ENCODE assay signal across 19 mouse cellular contexts in genomic region chr4:155465607-155466006, GRCm38 (mm10). TPM values are rescaled to one million over a fixed set of nuclear protein-coding genes. Genes with fewer than 3 reads are reported as not detected.
"Had no signal": no experiment of that assay in that cellular context is flagged by ENCODE, and none has a peak within 500 bp of the region (broad histone marks: within the 10 kb centered on the region; RNA-seq: fewer than 3 reads in every experiment).

No protein-coding gene starts in this region.

- H3K4me1 ChIP-seq: neural tube, embryonic 15.5 days had no signal

- H3K36me3 ChIP-seq: neural tube, embryonic 13.5 days; neural tube, embryonic 15.5 days; stomach, embryonic 15.5 days had no signal

- H3K27ac ChIP-seq: neural tube, embryonic 13.5 days; neural tube, embryonic 15.5 days; stomach, embryonic 15.5 days; stomach, postnatal 0 days had no signal

- H3K4me3 ChIP-seq: neural tube, embryonic 13.5 days; neural tube, embryonic 15.5 days; stomach, embryonic 15.5 days had no signal

- DNase-seq: retina, postnatal 1 day; right cerebral cortex, adult 18-20 months; right cerebral cortex, postnatal 14 days; right cerebral cortex, postnatal 25 days; right cerebral cortex, postnatal 4 days; spleen, adult 18-20 months; thymus, adult 18-20 months; thymus, adult 2 months; thymus, postnatal 14 days; thymus, postnatal 25 days; thymus, postnatal 36 days; thymus, postnatal 4 days had no signal

- H3K9me3 ChIP-seq: neural tube, embryonic 13.5 days; neural tube, embryonic 15.5 days; stomach, embryonic 15.5 days had no signal

RNA-seq across cellular contexts. Expression of gene Tmem52, which starts 3.3 kb away (rescaled TPM):
- total RNA-seq: neutrophil, adult 5-6 weeks had no signal
- polyA plus RNA-seq: neural tube, embryonic 13.5 days; neural tube, embryonic 14.5 days; stomach, embryonic 14.5 days; stomach, postnatal 0 days had no signal
